Mouse (Mus musculus) bone marrow, adult 2 months (tissue): Measurements from ENCODE around the gene Exoc3l4.

Experiments used
- CTCF ChIP-seq: fragments of 200-500 bp; IDR thresholded peaks from 2 replicates; pipeline ENCODE4 v1.5.1; 2011; ENCODE audit warnings: low read length, control low read depth; ENCODE audit not compliant: control insufficient read depth, insufficient read depth
- POLR2A ChIP-seq: fragments of 200-500 bp; IDR thresholded peaks from 2 replicates; pipeline ENCODE4 v1.6.1; 2011; ENCODE audit warnings: low read depth, mild to moderate bottlenecking, control low read depth, low read length, borderline replicate concordance; ENCODE audit not compliant: control insufficient read depth

DNA sequence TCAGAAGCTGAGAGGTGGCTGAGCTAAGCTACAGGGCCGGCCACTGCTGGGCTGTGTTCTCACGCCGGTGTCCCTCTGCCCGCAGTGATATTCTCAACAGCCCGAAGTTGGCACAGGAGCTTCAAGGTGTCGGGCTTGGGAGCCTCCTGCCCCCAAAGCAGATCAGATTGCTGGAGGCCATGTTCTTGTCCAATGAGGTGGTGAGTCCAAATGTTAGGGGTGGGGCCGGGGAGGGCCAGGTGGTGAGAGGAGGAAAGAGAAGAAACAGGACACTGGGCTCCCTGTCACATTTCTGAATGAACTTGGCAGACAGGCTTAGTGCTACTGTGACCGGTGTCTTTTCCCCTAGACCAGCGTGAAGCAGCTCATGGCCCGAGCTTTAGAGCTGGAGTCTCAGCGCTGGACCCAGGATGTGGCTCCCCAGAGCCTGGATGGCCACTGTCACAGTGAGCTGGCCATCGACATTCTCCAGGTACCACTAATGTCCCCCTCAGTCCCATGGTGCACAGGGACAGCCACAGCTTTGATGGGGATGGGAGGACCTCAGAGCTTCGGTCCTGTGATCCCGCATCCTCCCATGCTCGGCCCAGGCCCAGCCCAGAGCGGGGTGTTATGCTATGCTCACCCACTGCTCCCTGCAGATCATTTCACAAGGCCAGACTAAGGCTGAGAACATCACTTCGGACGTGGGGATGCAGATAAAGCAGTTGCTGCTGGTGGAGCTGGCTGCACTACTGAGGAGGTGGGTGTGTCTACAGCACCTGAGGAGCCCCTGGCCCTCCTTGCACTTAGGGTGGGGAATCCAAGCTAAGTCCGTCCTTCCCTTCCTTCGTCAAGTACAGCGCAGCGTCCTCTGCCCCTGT lies 31.3 kb downstream of the Exoc3l4 start:
- TF ChIP-seq POLR2A (no peak), CTCF (no peak)
